ENCODE assay signal across 12 mouse cellular contexts in the genomic region with DNA sequence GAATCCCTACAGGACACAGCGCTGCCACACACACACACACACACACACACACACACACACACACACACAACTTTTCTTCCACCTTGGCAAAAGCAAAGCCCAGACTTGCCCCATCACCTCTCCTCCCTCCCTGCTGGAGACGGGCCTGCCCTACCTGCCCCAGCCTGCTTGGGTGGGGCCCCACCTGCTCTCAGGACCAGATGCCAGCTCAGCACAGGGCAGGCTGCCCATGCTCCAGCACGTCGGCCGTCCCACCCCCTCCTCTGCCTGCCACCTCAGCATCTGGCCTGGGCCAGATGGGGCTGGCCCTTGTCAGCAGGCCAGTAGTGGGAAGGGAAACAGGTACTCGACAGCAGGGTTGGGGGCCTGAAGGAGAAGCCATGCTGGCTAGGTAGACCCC. TPM values are rescaled to one million over a fixed set of nuclear protein-coding genes. Genes with fewer than 3 reads are reported as not detected.
DNase-seq lines count a peak whose midpoint lies in the region; ATAC-seq and TF ChIP-seq lines count a peak whose summit lies in the region.
"Had no signal": no experiment of that assay in that cellular context is flagged by ENCODE, and none has a peak within 500 bp of the region (broad histone marks: within the 10 kb centered on the region; RNA-seq: fewer than 3 reads in every experiment).

No protein-coding gene starts in this region.

- H3K4me2 ChIP-seq in kidney, embryonic 16.5 days (replicated peaks; ENCODE audit: low read depth, low read length), result no peak overlapping the region
- no peak overlapping the region for H3K4me2 ChIP-seq in midbrain, embryonic 13.5 days (replicated peaks)
- no peak overlapping the region for H3K4me2 ChIP-seq in midbrain, embryonic 16.5 days (ENCODE audit: low read length)

- no peak for TF ChIP-seq CTCF in bone marrow macrophage, adult 2 months (IDR thresholded peaks at IDR 0.05; ENCODE audit: low read depth, low read length)

- no peaks in the 10 kb centered on the region for H3K27me3 ChIP-seq in kidney, embryonic 16.5 days (ENCODE audit: insufficient read depth, low read length)
- 0 out of 2 replicates have a peak, but pooled peaks cover under 1% of the 10 kb centered on the region for H3K27me3 ChIP-seq in midbrain, embryonic 13.5 days
- H3K27me3 ChIP-seq in midbrain, embryonic 16.5 days (ENCODE audit: control insufficient read depth, insufficient read depth, low read depth, low read length), result no peaks in the 10 kb centered on the region

- no peak overlapping the region for H3K4me3 ChIP-seq in bone marrow macrophage, adult 2 months (ENCODE audit: insufficient read depth, low read length)
- no peak overlapping the region for H3K4me3 ChIP-seq in kidney, embryonic 16.5 days (ENCODE audit: low read length)
- H3K4me3 ChIP-seq in midbrain, embryonic 13.5 days (replicated peaks), result no peak overlapping the region
- H3K4me3 ChIP-seq in midbrain, embryonic 16.5 days (ENCODE audit: low read depth, low read length), result no peak overlapping the region

- peaks cover 51% of the 10 kb centered on the region for H3K4me1 ChIP-seq in bone marrow macrophage, adult 2 months (ENCODE audit: control insufficient read depth, insufficient read depth, low read length)
- peaks cover 35% of the 10 kb centered on the region for H3K4me1 ChIP-seq in kidney, embryonic 16.5 days (ENCODE audit: insufficient read depth, low read length)
- H3K4me1 ChIP-seq in midbrain, embryonic 13.5 days (replicated peaks), result peaks cover 18% of the 10 kb centered on the region
- peaks cover 5% of the 10 kb centered on the region for H3K4me1 ChIP-seq in midbrain, embryonic 16.5 days (ENCODE audit: control insufficient read depth, insufficient read depth, low read length)

- no peak for TF ChIP-seq POLR2A in bone marrow macrophage, adult 2 months (IDR thresholded peaks at IDR 0.05; ENCODE audit: borderline replicate concordance, low read depth, low read length)

- peak overlapping the region; percentile 18; the same call in 1 of the 2 replicates for H3K9ac ChIP-seq in kidney, embryonic 16.5 days (replicated peaks; ENCODE audit: low read length)
- H3K9ac ChIP-seq in midbrain, embryonic 13.5 days (replicated peaks), result no peak overlapping the region; the same call in 1 of the 2 replicates
- H3K9ac ChIP-seq in midbrain, embryonic 16.5 days (ENCODE audit: low read depth, low read length), result no peak overlapping the region

- H3K9me3 ChIP-seq in kidney, embryonic 16.5 days (ENCODE audit: low read length), result no peaks in the 10 kb centered on the region
- H3K9me3 ChIP-seq in midbrain, embryonic 13.5 days, result no peaks in the 10 kb centered on the region
- H3K9me3 ChIP-seq in midbrain, embryonic 16.5 days (replicated peaks; ENCODE audit: control insufficient read depth, low read length, poor library complexity, severe bottlenecking), result no peaks in the 10 kb centered on the region

- ATAC-seq in kidney, embryonic 16.5 days (ENCODE audit: low FRiP score, low TSS enrichment), result no peak
- no peak for ATAC-seq in midbrain, embryonic 13.5 days
- ATAC-seq in midbrain, embryonic 16.5 days, result no peak
- ATAC-seq: activated CD4-positive, CD25-positive, alpha-beta regulatory T cell, adult 4 months; CD4-positive, CD25-positive, alpha-beta regulatory T cell, adult 4 months had no signal

- intact Hi-C loops in gastrocnemius, postnatal 14 days (cut with DNase I; ENCODE audit: low total_unique reads), result no loop called here

- 43% methylated on average over 6 of the region's 6 CpGs for WGBS in kidney, embryonic 16.5 days
- WGBS in midbrain, embryonic 13.5 days, result 78% methylated on average over 6 of the region's 6 CpGs
- 81% methylated on average over 6 of the region's 6 CpGs for whole genome bisulfite sequencing in midbrain, embryonic 16.5 days

- no peaks in the 10 kb centered on the region for H3K36me3 ChIP-seq in kidney, embryonic 16.5 days (ENCODE audit: insufficient read depth, low read length)
- no peaks in the 10 kb centered on the region for H3K36me3 ChIP-seq in midbrain, embryonic 13.5 days
- H3K36me3 ChIP-seq in midbrain, embryonic 16.5 days (ENCODE audit: control insufficient read depth, insufficient read depth, low read length), result no peaks in the 10 kb centered on the region

- peak overlapping the region; percentile 77 for H3K27ac ChIP-seq in bone marrow macrophage, adult 2 months (ENCODE audit: insufficient read depth, low read depth, low read length)
- peak overlapping the region; percentile 44; the same call in 1 of the 2 replicates for H3K27ac ChIP-seq in kidney, embryonic 16.5 days (ENCODE audit: low read length)
- no peak overlapping the region for H3K27ac ChIP-seq in midbrain, embryonic 13.5 days
- no peak overlapping the region for H3K27ac ChIP-seq in midbrain, embryonic 16.5 days (ENCODE audit: low read length)

- DNase-seq in gastrocnemius, postnatal 14 days, result peak; percentile 47
- no peak for DNase-seq in gastrocnemius, postnatal 10 days
- peak; percentile 68 for DNase-seq in lung, postnatal 14 days
- no peak for DNase-seq in spleen, postnatal 14 days (ENCODE audit: low spot score in 2 of 2)
- DNase-seq: embryo, embryonic 11 days had no signal

RNA-seq across cellular contexts. Expression of a gene that starts 23.4 kb away (rescaled TPM):
- total RNA-seq in gastrocnemius, postnatal 14 days (2021), result under 1 TPM; 0.49 to 0.92 TPM
- total RNA-seq in gastrocnemius, postnatal 10 days (2021), result 1 to 10 TPM; 1.4 to 1.7 TPM
- polyA plus RNA-seq in bone marrow macrophage, adult 2 months (2012; ENCODE audit: insufficient read depth, insufficient read length, missing spikeins), result not detected in 2 replicates
- polyA plus RNA-seq in kidney, embryonic 16.5 days (2015; fragmentation: Nextera tagmentation; extraction: Ambion mirVana), result 267 and 282 TPM in 2 replicates
- polyA plus RNA-seq in midbrain, embryonic 13.5 days (2015; fragmentation: Nextera tagmentation; extraction: Ambion mirVana), result 1.1 and 1.6 TPM in 2 replicates
- polyA plus RNA-seq in midbrain, embryonic 16.5 days (2015; fragmentation: Nextera tagmentation; extraction: Ambion mirVana), result 2.2 TPM in 2 replicates
- polyA plus RNA-seq: activated CD4-positive, CD25-positive, alpha-beta regulatory T cell, adult 4 months had no signal

RNA-seq across cellular contexts. Expression of a gene that starts 26.8 kb away (rescaled TPM):
- total RNA-seq in gastrocnemius, postnatal 14 days (2021), result not detected
- total RNA-seq in gastrocnemius, postnatal 10 days (2021), result not detected
- not detected in 2 replicates for polyA plus RNA-seq in bone marrow macrophage, adult 2 months (2012; ENCODE audit: insufficient read depth, insufficient read length, missing spikeins)
- 0.06 and 0.16 TPM in 2 replicates for polyA plus RNA-seq in kidney, embryonic 16.5 days (2015; fragmentation: Nextera tagmentation; extraction: Ambion mirVana)
- polyA plus RNA-seq in midbrain, embryonic 13.5 days (2015; fragmentation: Nextera tagmentation; extraction: Ambion mirVana), result not detected in 2 replicates
- polyA plus RNA-seq in midbrain, embryonic 16.5 days (2015; fragmentation: Nextera tagmentation; extraction: Ambion mirVana), result not detected in 2 replicates
- total RNA-seq: layer of hippocampus, postnatal 14 days had no signal
- polyA plus RNA-seq: activated CD4-positive, CD25-positive, alpha-beta regulatory T cell, adult 4 months; CD4-positive, CD25-positive, alpha-beta regulatory T cell, adult 4 months had no signal

RNA-seq across cellular contexts. Expression of a gene that starts 40.7 kb away (rescaled TPM):
- total RNA-seq in gastrocnemius, postnatal 14 days (2021), result not detected
- not detected for total RNA-seq in gastrocnemius, postnatal 10 days (2021)
- not detected in 2 replicates for polyA plus RNA-seq in bone marrow macrophage, adult 2 months (2012; ENCODE audit: insufficient read depth, insufficient read length, missing spikeins)
- 0.41 and 0.42 TPM in 2 replicates for polyA plus RNA-seq in kidney, embryonic 16.5 days (2015; fragmentation: Nextera tagmentation; extraction: Ambion mirVana)
- 0.15 TPM in 1 of 2 replicates, not detected in the other for polyA plus RNA-seq in midbrain, embryonic 13.5 days (2015; fragmentation: Nextera tagmentation; extraction: Ambion mirVana)
- polyA plus RNA-seq in midbrain, embryonic 16.5 days (2015; fragmentation: Nextera tagmentation; extraction: Ambion mirVana), result 0.25 and 0.51 TPM in 2 replicates
- polyA plus RNA-seq: activated CD4-positive, CD25-positive, alpha-beta regulatory T cell, adult 4 months; CD4-positive, CD25-positive, alpha-beta regulatory T cell, adult 4 months had no signal

RNA-seq across cellular contexts. Expression of a gene that starts 47.1 kb away (rescaled TPM):
- 1 to 10 TPM in 1 of 2 experiments, under 1 TPM in 1; 0.42 to 1.6 TPM for total RNA-seq in gastrocnemius, postnatal 14 days (2021)
- 1 to 10 TPM; 1.5 to 2.5 TPM for total RNA-seq in gastrocnemius, postnatal 10 days (2021)
- not detected in 2 replicates for polyA plus RNA-seq in bone marrow macrophage, adult 2 months (2012; ENCODE audit: insufficient read depth, insufficient read length, missing spikeins)
- polyA plus RNA-seq in kidney, embryonic 16.5 days (2015; fragmentation: Nextera tagmentation; extraction: Ambion mirVana), result 216 and 223 TPM in 2 replicates
- polyA plus RNA-seq in midbrain, embryonic 13.5 days (2015; fragmentation: Nextera tagmentation; extraction: Ambion mirVana), result 1.2 and 2.5 TPM in 2 replicates
- 3.8 and 5.1 TPM in 2 replicates for polyA plus RNA-seq in midbrain, embryonic 16.5 days (2015; fragmentation: Nextera tagmentation; extraction: Ambion mirVana)
- polyA plus RNA-seq: activated CD4-positive, CD25-positive, alpha-beta regulatory T cell, adult 4 months had no signal

RNA-seq across cellular contexts. Expression of a gene that starts 56.3 kb away (rescaled TPM):
- under 1 TPM in 1 of 2 experiments, not detected in 1; 0.16 TPM for total RNA-seq in gastrocnemius, postnatal 14 days (2021)
- under 1 TPM in 1 of 2 experiments, not detected in 1; 0.21 TPM for total RNA-seq in gastrocnemius, postnatal 10 days (2021)
- polyA plus RNA-seq in bone marrow macrophage, adult 2 months (2012; ENCODE audit: insufficient read depth, insufficient read length, missing spikeins), result not detected in 2 replicates
- polyA plus RNA-seq in kidney, embryonic 16.5 days (2015; fragmentation: Nextera tagmentation; extraction: Ambion mirVana), result 0.42 and 0.82 TPM in 2 replicates
- 0.26 TPM in 1 of 2 replicates, not detected in the other for polyA plus RNA-seq in midbrain, embryonic 13.5 days (2015; fragmentation: Nextera tagmentation; extraction: Ambion mirVana)
- not detected in 2 replicates for polyA plus RNA-seq in midbrain, embryonic 16.5 days (2015; fragmentation: Nextera tagmentation; extraction: Ambion mirVana)
- total RNA-seq: layer of hippocampus, postnatal 14 days had no signal
- polyA plus RNA-seq: activated CD4-positive, CD25-positive, alpha-beta regulatory T cell, adult 4 months; CD4-positive, CD25-positive, alpha-beta regulatory T cell, adult 4 months had no signal

Comparison
In these comparisons a context has a peak if more than half of its experiments do, and no peak if none do; other contexts are left out.
1. DNase-seq: peak in gastrocnemius, postnatal 14 days (single experiment) and lung, postnatal 14 days (single experiment); none in gastrocnemius, postnatal 10 days (single experiment) and spleen, postnatal 14 days (0 of 2).
2. H3K27ac ChIP-seq: peak in bone marrow macrophage, adult 2 months (single experiment) and kidney, embryonic 16.5 days (single experiment); none in midbrain, embryonic 13.5 days (single experiment) and midbrain, embryonic 16.5 days (single experiment).
3. RNA of a gene that starts 23.4 kb away (polyA plus RNA-seq): 267 to 282 TPM in kidney, embryonic 16.5 days; 2.2 TPM in midbrain, embryonic 16.5 days, 1.1 to 1.6 TPM in midbrain, embryonic 13.5 days and not detected in bone marrow macrophage, adult 2 months; every median in the first group is over 10 times any median in the second.